Mouse (Mus musculus) E14TG2a.4 (cell line): Measurements from ENCODE around the gene Nox4.

Experiments
- CTCF ChIP-seq: conservative IDR thresholded peaks from 2 replicates; pipeline ENCODE4 v1.5.1; 2014; ENCODE audit warnings: low read length
- NANOG ChIP-seq: IDR thresholded peaks from 2 replicates; pipeline ENCODE4 v1.6.1; 2014; ENCODE audit warnings: borderline replicate concordance, low read length, mixed read lengths
- POU5F1 ChIP-seq: IDR thresholded peaks from 2 replicates; pipeline ENCODE4 v1.6.1; 2014; ENCODE audit warnings: low read length, borderline replicate concordance

DNA sequence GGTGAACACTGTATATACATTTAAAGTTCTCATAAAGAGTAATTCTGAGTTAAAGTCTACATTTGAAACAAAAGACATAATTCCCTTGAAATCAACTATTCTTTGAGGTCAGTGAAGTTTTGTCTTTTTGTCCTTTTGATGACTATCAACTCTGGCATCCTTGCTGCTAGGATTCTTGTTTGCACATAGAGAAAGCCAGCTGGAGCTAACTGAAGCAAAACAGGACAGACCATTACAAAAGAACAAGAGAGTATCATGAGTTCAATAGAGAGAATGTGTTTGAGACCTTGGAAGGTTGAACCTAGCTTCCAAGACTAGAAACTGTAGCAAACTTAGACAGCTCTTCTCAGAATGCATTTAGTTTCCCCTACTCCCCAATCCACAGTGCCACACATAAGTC lies 24.2 kb upstream of the Nox4 start:
- TF ChIP-seq CTCF (no peak), POU5F1 (no peak), NANOG (no peak)
